Mouse (Mus musculus): Measurements from ENCODE around the gene Sh3gl1.

- TF ChIP-seq CTCF (IDR thresholded peaks at IDR 0.05; ENCODE audit: insufficient read depth, low read depth, low read length) (no peak), POLR2A (IDR thresholded peaks at IDR 0.05; ENCODE audit: insufficient read depth, low read depth, low read length) (no peak)
Measured at GRCm38 (mm10) chr17:56054938-56055337, 18.5 kb upstream of the Sh3gl1 start.
